Mouse (Mus musculus) limb, embryonic 14.5 days (tissue): ENCODE data around the gene 4933428G20Rik. TPM values are rescaled to one million over a fixed set of nuclear protein-coding genes. Genes with fewer than 3 reads are reported as not detected.
A peak's percentile ranks its signal among the peaks of the same experiment; 100 is the strongest.

Experiments used
- ATAC-seq: fragments of 200-750 bp; cut with Nextera tagmentation; 2 replicates; pipeline ENCODE4 v1.8.0; 2017; ENCODE audit warnings: low read depth, moderate number of reproducible peaks, moderate TSS enrichment; ENCODE audit not compliant: low FRiP score
- DNase-seq: peaks from one replicate; pipeline ENCODE4 v3.0.0-alpha.2; 2015; ENCODE audit warnings: low spot score
- H3K27ac ChIP-seq: fragments of 300-500 bp; sonication (generic); replicated peaks from 2 replicates; pipeline ENCODE4 v1.5.1; 2014; ENCODE audit warnings: low read depth, mild to moderate bottlenecking, low read length, moderate library complexity, mixed read lengths
- H3K27me3 ChIP-seq: fragments of 300-500 bp; sonication (generic); 2 replicates; pipeline ENCODE4 v1.6.1; 2014; ENCODE audit warnings: low read length, mixed read lengths; ENCODE audit not compliant: control insufficient read depth, insufficient read depth
- H3K36me3 ChIP-seq: fragments of 300-500 bp; sonication (generic); 2 replicates; pipeline ENCODE4 v1.6.1; 2014; ENCODE audit warnings: mild to moderate bottlenecking, low read length, moderate library complexity, mixed read lengths; ENCODE audit not compliant: control insufficient read depth, insufficient read depth
- H3K4me1 ChIP-seq: fragments of 300-500 bp; sonication (generic); 2 replicates; pipeline ENCODE4 v1.6.1; 2014; ENCODE audit warnings: antibody characterized with exemption, low read length, mixed read lengths; ENCODE audit not compliant: control insufficient read depth, insufficient read depth
- H3K4me2 ChIP-seq: fragments of 300-500 bp; sonication (generic); replicated peaks from 2 replicates; pipeline ENCODE4 v1.6.1; 2014; ENCODE audit warnings: low read depth, mild to moderate bottlenecking, low read length, moderate library complexity; ENCODE audit not compliant: severe bottlenecking
- H3K4me3 ChIP-seq: fragments of 300-500 bp; sonication (generic); replicated peaks from 2 replicates; pipeline ENCODE4 v1.5.1; 2014; ENCODE audit warnings: low read length
- H3K9ac ChIP-seq: fragments of 300-500 bp; sonication (generic); 2 replicates; pipeline ENCODE4 v1.6.1; 2014; ENCODE audit warnings: mild to moderate bottlenecking, low read depth, low read length, moderate library complexity; ENCODE audit not compliant: severe bottlenecking
- H3K9me3 ChIP-seq: fragments of 300-500 bp; sonication (generic); 2 replicates; pipeline ENCODE4 v1.6.1; 2016; ENCODE audit warnings: low read length; ENCODE audit not compliant: control insufficient read depth
- POLR2A ChIP-seq: fragments of 200-500 bp; IDR thresholded peaks from 2 replicates; pipeline ENCODE4 v1.8.0; 2012; ENCODE audit warnings: inconsistent platforms, mild to moderate bottlenecking, moderate library complexity, borderline replicate concordance; ENCODE audit not compliant: insufficient read depth, insufficient read length; ENCODE audit errors: extremely low read depth
- WGBS: fragments of 180-500 bp; shearing (Covaris S2); extraction: QIAGEN DNeasy Blood & Tissue Kit; methylation state at CpG from one replicate; pipeline ENCODE4 v1.1.7; 2014; 5-methylcytosine and 5-hydroxymethylcytosine counted together
- polyA plus RNA-seq, 2 experiments: library from polyadenylated mRNA; depleted of rRNA in 1 of 2; stranded (reverse) in 1 of 2; unstranded in 1 of 2; fragments of >200 nt; fragmentation: Nextera tagmentation in 1 of 2; extraction: Ambion mirVana in 1 of 2; gene quantifications; 2 replicates each; pipeline versions ENCODE4 v1.2.1 to v1.2.3; 2012 to 2014

The 4933428G20Rik gene
- polyA plus RNA-seq, 2 experiments = 0.36 TPM; not detected in 1

DNA sequence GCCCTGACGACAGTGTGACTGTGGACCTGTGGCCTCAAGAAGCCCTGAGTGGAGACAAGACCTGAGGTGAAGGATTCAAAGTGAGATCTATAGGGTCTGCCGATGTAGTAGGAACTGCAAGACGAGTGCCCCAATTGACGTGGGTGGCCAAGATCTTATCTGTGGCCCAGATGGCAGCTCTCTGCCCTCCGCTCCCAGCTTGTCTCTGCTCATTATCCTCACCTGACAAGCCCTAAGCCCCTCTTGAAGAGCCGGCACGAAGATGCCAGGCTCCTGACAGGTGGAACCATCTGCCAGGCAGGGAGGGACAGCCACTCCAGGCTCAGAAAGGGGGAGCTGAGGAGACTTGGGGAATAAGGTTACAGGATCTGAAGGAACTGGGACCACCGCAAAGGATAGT is 32.2 kb upstream of the 4933428G20Rik start:
- no peak for ATAC-seq
- H3K4me1 ChIP-seq = peaks cover 17% of the 10 kb centered on the region; the same call in 1 of the 2 replicates
- peaks cover 56% of the 10 kb centered on the region for H3K27me3 ChIP-seq
- no peaks in the 10 kb centered on the region for H3K9me3 ChIP-seq
- H3K4me2 ChIP-seq = peak overlapping the region; percentile 85
- H3K27ac ChIP-seq = no peak overlapping the region
- no peak overlapping the region for H3K9ac ChIP-seq
- WGBS = 11% methylated on average over 8 of the region's 8 CpGs
- H3K36me3 ChIP-seq = no peaks in the 10 kb centered on the region
- no peak for DNase-seq
- no peak for TF ChIP-seq POLR2A
- peak overlapping the region; percentile 41; the same call in 1 of the 2 replicates for H3K4me3 ChIP-seq

DNA sequence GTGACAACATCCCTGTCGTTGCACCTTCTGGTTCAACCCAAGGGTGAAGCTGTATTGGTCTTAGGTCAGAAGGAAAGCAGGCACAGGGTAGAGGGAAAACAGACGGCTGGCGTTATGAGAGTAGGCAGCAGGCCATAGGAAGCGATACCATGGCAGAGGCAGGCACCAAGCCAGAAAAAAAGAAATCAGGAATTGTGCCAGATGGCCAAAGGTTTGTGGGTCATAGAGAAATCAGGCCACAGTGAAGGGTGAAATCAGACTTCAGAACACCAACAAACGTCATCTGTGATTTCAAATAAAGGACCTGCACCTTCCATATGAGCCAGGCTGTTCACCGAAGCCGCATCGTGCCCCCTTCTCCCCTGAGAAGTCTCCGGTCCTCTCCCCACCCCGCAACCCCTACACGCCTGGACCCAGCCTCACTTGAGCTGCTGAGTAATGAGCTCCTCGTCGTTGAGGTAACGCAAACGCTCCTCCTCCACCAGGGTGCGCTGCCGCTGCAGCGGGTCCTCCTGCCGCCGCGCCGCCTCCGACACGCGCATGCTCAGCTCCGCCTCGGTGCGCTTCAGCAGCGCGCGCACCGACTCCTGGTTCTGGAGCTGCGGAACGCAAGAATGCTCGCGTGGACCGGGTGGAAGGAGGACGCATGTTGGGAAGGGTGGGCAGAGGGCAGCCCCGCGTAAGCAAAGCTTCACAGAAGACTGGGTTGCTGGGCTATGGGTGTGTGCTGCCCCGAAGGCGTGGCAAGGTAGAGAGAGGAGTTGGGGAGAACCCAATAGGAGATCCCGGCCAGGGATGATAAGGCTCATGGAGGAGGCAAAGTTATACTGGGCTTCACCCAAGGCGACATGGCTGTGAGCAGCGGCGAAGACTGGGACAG is 31.5 kb upstream of the 4933428G20Rik start:
- Histone ChIP-seq H3K27me3 (peaks cover 48% of the 10 kb centered on the region), H3K9ac (0 out of 2 replicates have a peak overlapping the region, but pooled peaks have one; percentile 16), H3K9me3 (no peaks in the 10 kb centered on the region), H3K4me2 (peak overlapping the region; percentile 85), H3K36me3 (no peaks in the 10 kb centered on the region), H3K27ac (no peak overlapping the region), H3K4me1 (peaks cover 11% of the 10 kb centered on the region; the same call in 1 of the 2 replicates), H3K4me3 (peak overlapping the region; percentile 41)
- 6% methylated on average over 46 of the region's 46 CpGs for WGBS
- TF ChIP-seq POLR2A = no peak
- peak; percentile 62 for DNase-seq
- ATAC-seq = peak; percentile 70

DNA sequence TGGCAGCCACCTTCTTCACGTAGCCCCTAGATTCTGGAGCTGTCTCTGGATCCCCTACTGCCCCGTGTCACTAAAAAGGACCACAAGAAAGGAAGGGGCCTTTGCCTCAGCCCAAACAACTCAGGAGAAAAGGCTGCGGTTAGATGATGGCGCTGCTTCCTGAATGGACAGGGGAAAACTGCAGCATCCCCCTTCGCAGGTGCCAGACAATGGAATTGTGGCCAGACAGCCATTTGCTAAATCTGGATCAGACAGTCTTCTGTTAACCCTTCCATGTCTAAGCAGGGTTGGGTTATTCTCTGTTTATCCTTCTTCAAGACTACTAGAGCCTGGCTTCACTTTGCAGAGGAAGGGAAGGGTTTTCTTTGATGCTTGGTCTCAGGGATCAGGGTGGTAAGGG is 30.8 kb upstream of the 4933428G20Rik start:
- no peaks in the 10 kb centered on the region for H3K36me3 ChIP-seq
- H3K4me2 ChIP-seq = no peak overlapping the region
- no peak for ATAC-seq
- no peaks in the 10 kb centered on the region for H3K9me3 ChIP-seq
- H3K27ac ChIP-seq = no peak overlapping the region
- no peak overlapping the region for H3K9ac ChIP-seq
- no peak for DNase-seq
- H3K4me1 ChIP-seq = peaks cover 11% of the 10 kb centered on the region; the same call in 1 of the 2 replicates
- peaks cover 42% of the 10 kb centered on the region for H3K27me3 ChIP-seq
- H3K4me3 ChIP-seq = no peak overlapping the region
- no peak for TF ChIP-seq POLR2A
- 72% methylated on average over 5 of the region's 5 CpGs for WGBS

DNA sequence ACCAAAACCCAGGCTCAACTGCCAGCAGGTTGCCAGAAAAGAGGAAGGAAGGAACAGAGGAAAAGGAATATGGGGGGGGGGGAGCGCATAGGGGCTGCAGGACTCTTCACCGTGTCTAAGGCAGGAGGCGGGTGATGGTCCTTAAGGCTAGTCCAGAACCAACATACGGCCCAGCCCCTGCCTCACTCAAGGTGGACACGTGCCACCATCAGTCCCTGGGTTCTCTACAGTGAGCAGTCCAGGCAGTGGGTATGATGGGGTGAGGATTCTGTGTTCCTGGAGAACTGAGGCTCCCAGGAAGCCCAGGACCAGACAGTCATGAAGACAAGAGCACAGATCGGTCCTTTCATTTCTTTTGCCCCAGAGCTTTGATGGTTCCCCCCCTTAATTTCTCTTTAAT is 29.9 kb upstream of the 4933428G20Rik start:
- Histone ChIP-seq H3K4me1 (peaks cover 11% of the 10 kb centered on the region; the same call in 1 of the 2 replicates), H3K4me3 (no peak overlapping the region), H3K9me3 (no peaks in the 10 kb centered on the region), H3K4me2 (no peak overlapping the region), H3K9ac (no peak overlapping the region), H3K27me3 (peaks cover 33% of the 10 kb centered on the region), H3K36me3 (no peaks in the 10 kb centered on the region), H3K27ac (no peak overlapping the region)
- WGBS = 87% methylated on average over 5 of the region's 6 CpGs
- ATAC-seq (no peak), DNase-seq (no peak)
- no peak for TF ChIP-seq POLR2A

DNA sequence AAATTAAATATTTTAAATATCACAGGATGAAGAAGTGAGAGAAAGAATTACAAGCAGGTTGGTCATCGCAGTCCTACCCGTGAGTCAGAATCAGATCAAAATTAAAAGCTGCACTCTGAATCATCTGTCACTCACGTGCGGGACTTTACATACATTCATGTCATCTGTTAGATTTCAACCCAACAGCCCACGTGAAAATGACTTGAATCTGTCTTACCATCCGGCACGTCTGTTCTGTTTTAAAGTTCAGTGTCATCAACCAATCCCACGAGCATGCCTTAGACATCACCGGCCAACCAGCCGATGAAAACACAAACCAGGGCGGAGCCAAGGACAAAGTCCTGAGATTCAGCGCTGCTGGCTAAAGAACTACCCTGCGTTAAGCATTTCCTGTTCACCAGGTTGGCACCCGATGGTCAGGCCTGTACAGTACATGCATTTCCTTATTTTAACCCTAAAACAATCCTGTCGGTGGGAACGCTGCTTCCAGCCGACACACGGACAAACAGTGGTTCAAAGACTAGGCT is 28.2 kb upstream of the 4933428G20Rik start:
- WGBS = 67% methylated on average over 18 of the region's 18 CpGs
- DNase-seq (no peak), ATAC-seq (no peak)
- peaks cover 4% of the 10 kb centered on the region; the same call in 1 of the 2 replicates for H3K4me1 ChIP-seq
- H3K27me3 ChIP-seq = peaks cover 16% of the 10 kb centered on the region
- TF ChIP-seq POLR2A = no peak
- H3K9me3 ChIP-seq = no peaks in the 10 kb centered on the region
- H3K9ac ChIP-seq = no peak overlapping the region
- no peaks in the 10 kb centered on the region for H3K36me3 ChIP-seq
- no peak overlapping the region for H3K4me2 ChIP-seq
- no peak overlapping the region for H3K4me3 ChIP-seq
- H3K27ac ChIP-seq = no peak overlapping the region
